Mouse (Mus musculus) cerebellum, postnatal 36 days (tissue): Measurements from ENCODE around the gene Gm20869.
"Not testable (repeated sequence)": the region's sequence is repeated elsewhere in the genome, so short reads cannot be mapped to it uniquely, and the experiment has no call there.

Experiments used
- DNase-seq, 2 experiments: peaks; one replicate each; pipeline ENCODE4 v3.0.0; 2021 to 2022; ENCODE audit warnings: mixed read lengths in 2 of 2

Gm20869 gene

DNA sequence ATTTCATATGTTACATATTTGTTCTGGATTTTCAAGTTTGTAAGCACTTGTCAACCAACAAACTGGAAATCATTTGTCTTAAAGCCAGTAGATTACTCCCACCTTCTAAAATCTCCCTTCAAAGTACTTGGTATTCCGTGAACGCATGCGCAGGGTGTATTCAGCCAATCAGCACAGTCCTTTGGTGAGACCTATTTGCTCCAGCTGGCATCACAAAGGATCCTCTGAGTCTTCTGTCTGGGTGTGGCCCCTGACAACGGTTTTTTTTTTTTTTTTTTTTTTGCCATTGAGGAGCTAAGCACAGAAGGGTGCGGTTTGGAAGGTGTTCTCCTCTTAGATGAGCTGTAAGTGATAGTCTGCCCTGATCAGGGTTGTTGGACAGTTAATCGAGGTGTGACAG, at the start of gene Gm20869:
TSS of gene Gm20869 (plus strand) at position 301 of the 400 bp plus-strand sequence.
- DNase-seq: not testable (repeated sequence)
